Mouse (Mus musculus) brown adipose tissue, adult 24 weeks (tissue): ENCODE measurements around the gene Haao. TPM values are rescaled to one million over a fixed set of nuclear protein-coding genes. Genes with fewer than 3 reads are reported as not detected.
A peak's percentile ranks its signal among the peaks of the same experiment; 100 is the strongest.

Experiments
- H3K27ac ChIP-seq: fragments of 200-500 bp; replicated peaks from 2 replicates; pipeline ENCODE4 v1.5.1; 2012; ENCODE audit warnings: low read depth, mild to moderate bottlenecking, low read length
- H3K4me1 ChIP-seq: fragments of 200-500 bp; 2 replicates; pipeline ENCODE4 v1.6.1; 2012; ENCODE audit warnings: low read length, mixed read lengths; ENCODE audit not compliant: control insufficient read depth, insufficient read depth, insufficient read length
- H3K4me3 ChIP-seq: fragments of 200-500 bp; 2 replicates; pipeline ENCODE4 v1.5.1; 2012; ENCODE audit warnings: low read depth, mild to moderate bottlenecking, low read length, moderate library complexity; ENCODE audit not compliant: insufficient read depth
- polyA plus RNA-seq: library from polyadenylated mRNA; stranded (reverse); fragments of >200 nt; gene quantifications from 2 replicates; pipeline ENCODE4 v1.2.4, GENCODE M21; 2012; ENCODE audit not compliant: missing spikeins, insufficient read depth, insufficient read length

The Haao gene
- polyA plus RNA-seq, 1 experiment: not detected

DNA sequence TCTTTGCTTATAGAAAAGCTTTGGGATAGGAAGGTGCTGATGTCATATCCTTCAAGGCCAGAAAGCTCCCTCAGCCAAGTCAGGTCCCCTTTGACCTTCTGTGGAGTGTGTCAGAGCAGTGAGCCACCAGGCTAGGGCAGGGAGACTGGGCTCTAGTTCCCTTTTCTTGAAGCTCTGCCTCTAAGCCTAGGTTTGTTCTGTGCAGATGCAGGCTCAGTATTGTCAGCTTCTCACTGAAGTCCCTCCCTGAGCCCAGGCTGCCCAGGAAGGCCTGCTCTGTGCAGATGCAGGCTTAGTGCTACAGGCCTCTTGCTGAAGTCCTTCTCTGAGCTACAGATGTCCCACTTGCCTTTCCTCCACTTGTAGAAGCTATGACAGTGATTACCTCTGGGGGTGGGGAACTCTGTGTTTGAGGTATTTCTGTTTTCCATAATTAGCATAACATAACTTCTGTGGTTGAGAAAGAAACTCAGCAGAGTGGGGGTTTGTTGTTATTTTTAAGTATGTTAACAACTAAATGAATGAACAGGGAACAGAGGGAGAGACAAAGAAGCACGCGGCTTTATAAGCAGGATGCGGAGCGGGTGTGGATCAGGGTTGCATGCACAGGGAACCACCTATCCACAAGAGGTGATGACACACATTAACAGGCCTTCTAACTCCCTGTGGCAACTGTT is 17.0 kb downstream of the Haao start:
- no peaks in the 10 kb centered on the region; the same call in 1 of the 2 replicates for H3K4me1 ChIP-seq
- H3K27ac ChIP-seq: no peak overlapping the region

DNA sequence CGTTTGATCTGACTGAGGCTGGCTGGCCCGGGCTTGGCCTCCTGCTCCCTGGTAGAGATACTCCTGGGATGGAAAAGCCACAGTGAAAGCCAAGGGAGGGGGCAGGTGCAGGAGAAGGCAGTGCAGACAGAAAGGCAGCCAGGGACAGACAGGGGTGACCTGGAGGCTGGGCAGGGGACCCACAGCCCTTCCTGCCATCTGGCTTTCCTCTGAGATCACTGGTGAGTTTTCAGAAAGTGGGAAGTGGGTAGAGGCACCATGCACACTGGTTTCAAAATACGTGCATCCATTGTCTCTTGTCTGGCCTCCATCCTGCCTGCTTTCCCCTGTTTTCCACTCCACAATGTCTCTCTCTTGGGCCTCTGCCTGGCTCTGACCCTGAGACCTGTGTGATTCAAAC is 18.4 kb downstream of the Haao start:
- no peak overlapping the region for H3K4me3 ChIP-seq
- H3K27ac ChIP-seq: no peak overlapping the region
- H3K4me1 ChIP-seq: no peaks in the 10 kb centered on the region; the same call in 1 of the 2 replicates

More for the DNA sequence above, 17.0 kb downstream of the Haao start:
- H3K4me3 ChIP-seq: no peak overlapping the region

DNA sequence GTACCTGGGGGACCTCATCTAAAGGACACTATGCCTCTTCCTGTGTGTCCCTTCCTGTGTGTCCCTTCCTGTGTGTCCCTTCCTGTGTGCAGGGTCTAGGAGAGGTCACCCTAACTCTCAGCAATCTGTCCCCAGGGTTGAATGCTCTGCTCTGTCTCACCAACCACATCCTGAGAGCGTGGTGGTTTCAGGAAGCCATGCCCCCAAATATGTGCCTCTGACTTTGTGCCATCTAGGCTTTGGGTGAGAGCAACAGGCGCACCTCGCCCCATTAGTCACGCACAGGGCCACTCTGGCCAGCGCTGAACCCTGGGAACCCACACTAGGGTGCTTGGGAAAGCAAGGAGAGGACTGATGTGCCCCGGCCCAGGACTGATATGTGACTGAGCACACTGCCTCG is 23.9 kb downstream of the Haao start:
- Histone ChIP-seq H3K4me3 (no peak overlapping the region), H3K27ac (no peak overlapping the region), H3K4me1 (0 out of 2 replicates have a peak, but pooled peaks cover 2% of the 10 kb centered on the region)

DNA sequence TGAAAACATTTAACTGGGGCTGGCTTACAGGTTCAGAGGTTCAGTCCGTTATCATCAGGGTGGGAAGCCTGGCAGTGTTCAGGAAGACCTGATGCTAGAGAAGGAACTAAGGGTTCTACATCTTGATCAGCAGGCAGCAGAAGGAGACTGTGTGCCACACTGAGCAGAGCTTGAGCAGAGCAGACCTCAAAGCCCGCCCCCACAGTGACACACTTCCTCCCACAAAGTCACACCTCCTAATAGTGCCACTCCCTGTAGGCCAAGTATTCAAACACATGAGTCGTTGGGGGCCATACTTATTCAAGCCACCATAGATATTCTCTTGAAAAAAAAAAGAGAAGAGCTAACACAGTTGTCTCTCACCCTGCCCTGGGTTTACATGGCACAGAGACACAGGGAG is 25.9 kb downstream of the Haao start:
- H3K4me1 ChIP-seq: 0 out of 2 replicates have a peak, but pooled peaks cover 2% of the 10 kb centered on the region
- no peak overlapping the region for H3K4me3 ChIP-seq
- H3K27ac ChIP-seq: no peak overlapping the region

DNA sequence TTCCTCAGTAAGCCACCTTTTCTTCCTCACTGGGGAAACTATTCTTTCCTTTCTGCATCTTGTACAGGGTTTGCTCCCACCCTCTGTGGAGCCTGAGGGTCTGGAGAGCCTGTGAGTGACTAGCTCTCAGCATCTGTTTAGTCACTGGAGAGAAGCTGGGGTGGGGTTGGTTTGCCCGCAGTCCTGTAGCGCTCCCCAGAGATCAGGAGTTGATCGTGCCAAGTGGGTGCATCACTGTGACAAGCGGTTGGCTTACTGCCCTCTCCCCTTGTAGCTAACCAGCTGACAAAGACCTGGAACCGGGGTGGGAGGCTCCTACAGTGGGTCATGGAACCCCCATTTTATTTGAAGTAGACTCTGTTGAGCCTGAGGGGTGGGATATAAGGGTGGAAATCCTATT is 27.1 kb downstream of the Haao start:
- Histone ChIP-seq H3K4me3 (no peak overlapping the region), H3K4me1 (0 out of 2 replicates have a peak, but pooled peaks cover 2% of the 10 kb centered on the region), H3K27ac (no peak overlapping the region)

DNA sequence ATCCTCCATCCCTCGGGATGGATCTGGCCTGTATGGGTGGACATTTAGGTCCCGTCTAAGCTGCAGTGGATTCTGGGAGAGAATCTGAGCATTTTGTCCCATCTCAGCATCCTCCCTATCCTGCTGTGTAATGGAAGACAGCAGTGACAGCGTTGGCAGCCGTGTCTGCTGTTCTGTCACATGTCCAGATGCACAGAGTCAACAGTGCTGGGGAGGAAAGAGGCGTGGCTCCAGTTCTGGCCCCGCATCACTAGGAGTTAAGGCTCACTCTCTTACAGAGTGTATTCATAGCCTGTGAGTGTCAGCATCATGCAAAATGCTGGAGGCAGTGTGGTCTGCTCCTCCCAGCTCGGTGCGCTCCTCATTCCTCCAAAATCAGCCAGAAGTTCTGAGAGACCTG is 28.3 kb downstream of the Haao start:
- no peak overlapping the region for H3K27ac ChIP-seq
- H3K4me3 ChIP-seq: no peak overlapping the region
- H3K4me1 ChIP-seq: 0 out of 2 replicates have a peak, but pooled peaks cover 2% of the 10 kb centered on the region

DNA sequence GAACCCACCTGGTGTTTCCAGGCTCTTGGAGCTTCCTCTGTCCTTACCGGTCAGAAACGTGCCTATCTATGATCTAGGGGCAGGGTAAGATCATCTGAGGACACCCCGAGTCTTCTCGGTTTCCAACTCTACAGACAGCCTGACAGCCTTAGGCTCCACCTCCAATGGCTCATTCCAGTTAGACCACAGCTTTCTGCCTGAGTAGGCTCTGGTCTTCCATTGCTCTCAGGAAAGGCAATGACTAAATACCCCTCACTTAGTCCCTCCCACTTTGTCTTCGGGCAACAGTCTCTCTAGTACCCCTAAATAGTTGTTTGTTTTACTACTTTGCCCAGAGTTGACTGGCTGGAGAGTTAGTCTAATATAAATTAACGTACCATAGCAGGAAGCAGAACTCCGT is 30.8 kb downstream of the Haao start:
- Histone ChIP-seq H3K4me1 (0 out of 2 replicates have a peak, but pooled peaks cover 2% of the 10 kb centered on the region), H3K27ac (no peak overlapping the region), H3K4me3 (no peak overlapping the region)

DNA sequence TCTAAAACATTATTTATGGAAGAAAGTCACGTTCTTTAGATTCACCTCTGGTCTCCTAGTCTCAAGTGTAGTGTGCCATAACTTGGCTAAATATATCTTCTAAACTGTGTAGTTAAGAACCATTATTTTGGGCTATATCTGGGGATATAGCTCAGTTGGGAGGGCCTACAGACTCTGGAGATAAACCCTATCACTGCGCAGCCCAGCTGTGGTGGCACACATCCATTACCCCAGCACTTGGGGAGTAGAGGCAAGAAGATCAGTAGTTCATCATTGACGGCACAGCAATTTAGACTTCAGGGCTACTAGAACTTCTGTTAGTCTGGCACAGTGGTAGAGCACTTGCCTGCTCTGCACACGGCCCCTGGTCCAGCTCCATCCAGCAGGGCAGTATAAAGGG is 34.7 kb downstream of the Haao start:
- no peaks in the 10 kb centered on the region for H3K4me1 ChIP-seq
- no peak overlapping the region for H3K27ac ChIP-seq
- H3K4me3 ChIP-seq: no peak overlapping the region

DNA sequence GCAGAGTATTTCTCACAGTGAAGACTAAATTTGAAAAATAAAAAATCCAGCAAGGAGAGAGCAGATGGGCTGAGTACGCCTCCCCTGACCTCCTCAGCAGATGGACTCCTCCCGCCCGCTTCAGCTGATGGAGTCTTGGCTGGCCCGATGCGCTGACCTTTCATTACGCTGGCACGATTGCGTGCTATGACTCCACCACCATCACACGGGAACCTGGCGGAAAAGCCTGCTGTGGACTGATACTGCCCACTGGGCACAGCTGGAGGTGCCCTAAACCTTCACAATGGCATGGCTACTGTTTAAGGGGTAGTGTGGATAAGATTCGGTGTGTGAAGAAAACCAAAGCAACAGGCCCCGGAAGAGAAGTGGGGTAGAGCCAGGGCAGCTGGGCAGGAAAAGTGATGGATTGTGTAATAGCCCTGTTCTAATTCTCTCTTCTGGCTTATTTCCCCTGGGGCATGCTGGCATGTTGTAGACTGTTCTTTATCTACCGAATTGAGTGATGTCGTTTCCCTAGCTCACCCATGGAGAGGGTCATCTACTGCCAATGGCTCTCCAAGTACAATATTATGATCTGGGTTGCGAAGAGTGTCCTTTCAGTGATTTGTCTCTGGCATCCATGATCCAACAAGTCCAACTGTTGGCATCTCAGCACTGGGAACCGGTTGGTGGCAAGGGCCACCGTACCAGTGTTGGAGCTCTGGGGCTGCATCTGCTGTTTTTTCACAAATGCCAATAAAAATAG is 35.4 kb downstream of the Haao start:
- H3K27ac ChIP-seq: peak overlapping the region; percentile 82
- peak overlapping the region; percentile 51 for H3K4me3 ChIP-seq
- no peaks in the 10 kb centered on the region for H3K4me1 ChIP-seq

DNA sequence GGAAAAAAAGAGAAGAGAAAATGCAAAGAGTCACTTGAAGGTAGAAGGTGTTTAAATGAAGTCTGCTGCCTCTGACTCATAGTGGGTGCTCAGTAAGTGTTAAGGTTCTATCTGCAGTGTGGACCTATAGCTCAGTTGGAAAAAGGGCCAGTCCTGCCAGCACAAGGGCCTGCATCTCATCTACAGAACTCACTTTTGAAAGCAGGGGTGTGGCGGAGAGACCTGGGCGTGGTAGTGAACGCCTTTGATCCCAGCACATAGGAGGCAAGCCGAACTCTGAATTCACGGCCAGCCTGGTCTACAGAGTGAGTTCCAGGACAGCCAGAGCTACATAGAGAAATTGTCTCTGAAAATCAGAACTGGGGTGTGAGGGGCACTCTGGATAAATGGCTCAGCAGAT is 37.5 kb downstream of the Haao start:
- Histone ChIP-seq H3K27ac (no peak overlapping the region), H3K4me3 (no peak overlapping the region), H3K4me1 (no peaks in the 10 kb centered on the region)

DNA sequence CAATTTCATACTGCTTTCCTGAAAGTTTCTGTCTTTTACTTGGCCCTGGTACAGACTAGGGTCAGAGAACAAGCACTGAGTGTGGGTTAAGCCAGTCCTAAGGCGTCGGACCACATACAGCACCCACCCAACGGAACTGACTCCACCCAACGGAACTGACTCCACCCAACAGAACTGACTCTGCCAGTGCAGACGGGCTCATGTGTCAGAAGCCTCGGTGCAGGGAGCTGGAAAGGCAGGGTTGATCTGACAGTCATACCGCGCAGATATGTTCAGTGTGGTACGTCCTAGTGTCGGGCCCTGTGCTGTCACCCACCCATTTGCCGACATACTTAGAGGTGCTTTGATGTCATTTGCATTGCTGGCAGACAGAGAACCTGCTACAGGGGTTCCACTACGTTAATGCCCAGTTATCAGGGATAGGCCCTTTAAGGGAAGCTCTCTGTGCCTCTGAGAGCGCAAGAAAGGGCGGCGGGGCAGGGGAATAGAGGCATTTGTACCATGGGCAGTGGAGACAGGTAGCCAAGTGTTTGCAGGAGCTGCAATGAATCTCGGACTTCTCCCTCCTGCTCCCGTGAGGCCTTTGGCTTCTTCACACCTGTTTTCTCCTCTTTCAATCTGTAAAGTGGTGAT is 38.5 kb downstream of the Haao start:
- Histone ChIP-seq H3K27ac (no peak overlapping the region), H3K4me1 (no peaks in the 10 kb centered on the region), H3K4me3 (no peak overlapping the region)

DNA sequence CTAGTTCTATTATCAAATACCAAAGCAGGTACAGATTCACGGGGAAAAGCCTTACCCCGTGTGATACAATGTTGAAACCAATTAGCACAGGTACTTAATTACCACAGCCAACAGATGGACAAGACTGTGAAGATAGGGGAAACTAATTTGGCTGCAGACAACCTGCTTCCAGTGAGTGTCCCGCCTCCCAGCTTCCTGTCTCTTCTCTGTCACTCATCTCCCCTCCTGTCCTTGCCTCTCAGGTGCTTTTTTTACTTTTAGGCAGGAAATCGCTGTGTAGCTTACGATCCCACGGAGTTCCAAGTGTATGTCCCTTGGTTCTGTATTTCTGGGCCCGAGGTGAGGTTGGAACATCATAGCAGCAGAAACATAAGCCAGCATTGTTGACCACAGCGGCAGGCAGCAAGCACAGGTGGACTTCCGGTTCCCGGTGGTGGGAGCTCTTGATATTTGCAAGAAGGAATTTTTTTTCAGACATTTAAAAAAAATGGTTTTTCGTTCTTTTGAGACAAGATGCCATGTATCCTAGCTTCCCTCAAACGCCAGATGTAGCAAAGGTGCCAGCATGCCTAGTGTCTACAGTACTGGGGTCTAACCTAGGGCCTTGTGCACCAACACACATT is 39.2 kb downstream of the Haao start:
- H3K4me1 ChIP-seq: no peaks in the 10 kb centered on the region
- H3K4me3 ChIP-seq: no peak overlapping the region
- H3K27ac ChIP-seq: no peak overlapping the region

DNA sequence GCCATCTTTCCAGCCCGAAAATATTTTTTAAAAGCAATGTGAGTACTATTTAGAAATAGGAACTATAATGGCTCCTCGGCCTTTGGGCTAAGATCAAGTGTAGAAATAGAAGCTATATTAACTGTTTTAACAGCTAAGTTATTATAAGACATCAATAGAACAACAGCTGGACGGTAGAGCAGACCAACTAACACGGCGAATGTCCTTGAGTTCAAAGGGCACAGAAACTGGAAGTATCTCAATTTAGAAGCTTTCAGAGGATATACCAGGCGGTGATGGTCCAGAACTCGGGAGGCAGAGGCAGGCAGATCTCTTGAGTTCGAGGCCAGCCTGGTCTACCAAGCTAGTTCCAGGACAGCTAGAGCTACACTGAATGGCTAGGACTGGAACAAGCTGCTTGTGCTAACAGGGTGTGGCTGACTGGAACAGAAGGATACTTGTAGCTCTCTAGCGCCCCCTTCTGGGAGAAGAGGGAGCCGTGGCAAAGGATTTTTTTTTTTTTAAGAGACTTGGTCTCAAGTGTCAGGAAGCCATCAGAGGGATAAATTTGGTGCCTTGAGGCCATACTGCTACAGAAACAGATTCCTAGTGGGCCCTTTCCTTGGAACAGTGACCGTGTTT is 39.9 kb downstream of the Haao start:
- no peaks in the 10 kb centered on the region for H3K4me1 ChIP-seq
- no peak overlapping the region for H3K27ac ChIP-seq
- no peak overlapping the region for H3K4me3 ChIP-seq

DNA sequence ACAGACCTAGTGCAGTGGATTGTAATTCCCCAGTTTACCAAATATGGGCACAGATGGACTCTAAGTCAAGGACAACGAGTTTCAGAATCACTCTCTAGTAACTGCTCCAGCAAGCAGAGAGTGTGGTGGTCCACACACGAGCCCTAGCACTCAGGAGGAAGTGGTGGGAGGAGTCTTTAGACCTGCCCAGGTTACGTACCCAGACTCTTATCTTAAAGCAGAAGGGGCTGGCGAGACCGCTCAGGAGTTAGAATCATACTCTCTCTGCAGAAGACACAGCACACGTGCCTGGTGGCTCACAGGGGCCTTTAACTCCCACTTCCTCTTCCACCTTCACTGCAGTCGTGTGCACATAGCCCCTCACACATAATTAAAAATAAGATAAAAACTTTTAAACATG is 40.4 kb downstream of the Haao start:
- Histone ChIP-seq H3K4me3 (no peak overlapping the region), H3K27ac (no peak overlapping the region), H3K4me1 (no peaks in the 10 kb centered on the region)

DNA sequence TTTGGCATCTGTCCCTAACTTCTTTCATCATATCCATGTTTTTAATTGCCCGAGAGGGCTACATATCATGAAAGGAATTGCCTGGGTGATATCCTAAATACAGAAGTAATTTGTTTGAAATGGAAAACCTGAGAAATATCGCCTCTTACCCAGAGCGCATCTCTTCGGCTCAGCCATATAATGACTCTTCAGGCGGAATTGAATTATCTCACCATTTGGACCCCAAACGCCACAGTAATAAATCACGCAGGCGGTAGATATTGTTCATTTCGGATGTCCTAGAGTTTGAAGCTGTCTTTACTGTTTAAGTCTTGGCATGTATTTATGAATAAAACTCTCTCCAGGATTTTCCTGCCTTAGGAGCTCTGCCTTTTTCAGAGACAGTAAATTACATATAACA is 42.7 kb downstream of the Haao start:
- Histone ChIP-seq H3K4me1 (no peaks in the 10 kb centered on the region), H3K4me3 (no peak overlapping the region), H3K27ac (no peak overlapping the region)
